Mouse (Mus musculus) ovary, adult 18-20 months (tissue): ENCODE measurements at regions not wholly inside any gene's neighbourhood (a gene's known extent, or its start where the extent isn't known, plus 50 kb on each side); places are given as distances from the start of the nearest gene placed in this dataset.
"Not testable (repeated sequence)": the region's sequence is repeated elsewhere in the genome, so short reads cannot be mapped to it uniquely, and the experiment has no call there.

ENCODE experiments used
- DNase-seq: peaks from one replicate; pipeline ENCODE4 v3.0.0; 2022; ENCODE audit warnings: low spot score, mixed read lengths

DNA sequence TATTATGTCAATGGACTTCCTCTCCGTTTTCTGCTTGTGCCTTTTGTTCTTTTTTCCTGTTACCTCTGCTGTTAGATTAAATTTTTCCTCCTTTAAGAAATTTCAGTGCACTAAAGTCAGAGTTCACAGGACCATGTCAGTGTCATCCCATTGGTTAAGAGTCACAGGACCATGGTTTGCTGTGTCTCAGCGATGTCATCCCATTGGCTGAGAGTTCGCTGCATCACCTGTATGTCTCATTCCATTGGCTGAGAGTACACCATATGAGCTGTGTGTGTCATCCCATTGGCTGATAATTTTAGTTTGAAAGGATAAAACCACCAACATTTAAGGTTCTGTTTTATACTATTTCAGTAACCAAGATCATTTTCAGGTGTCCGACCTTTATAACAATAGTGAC is 50.7 kb upstream of the Jade1 start:
- DNase-seq, result no peak

DNA sequence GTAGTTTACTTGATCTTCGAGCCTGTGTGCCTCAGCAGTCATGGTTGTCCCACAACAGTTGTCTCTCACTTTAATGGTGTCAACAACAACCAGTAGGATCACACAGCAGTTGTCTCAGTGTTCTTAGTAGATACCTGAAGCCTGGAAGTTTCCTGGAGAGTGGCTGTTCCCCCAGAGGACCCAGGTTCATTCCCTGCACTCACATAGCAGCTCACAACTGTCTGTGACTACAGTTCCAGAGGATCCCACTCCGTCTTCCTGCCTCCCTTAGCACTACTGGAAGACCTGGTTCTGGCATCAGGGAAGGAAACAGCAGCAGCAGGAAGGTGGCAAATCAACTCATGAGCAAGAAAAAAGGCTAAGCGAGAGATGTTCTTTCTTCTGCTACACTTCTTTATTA is 53.4 kb upstream of the Jade1 start:
- no peak for DNase-seq

DNA sequence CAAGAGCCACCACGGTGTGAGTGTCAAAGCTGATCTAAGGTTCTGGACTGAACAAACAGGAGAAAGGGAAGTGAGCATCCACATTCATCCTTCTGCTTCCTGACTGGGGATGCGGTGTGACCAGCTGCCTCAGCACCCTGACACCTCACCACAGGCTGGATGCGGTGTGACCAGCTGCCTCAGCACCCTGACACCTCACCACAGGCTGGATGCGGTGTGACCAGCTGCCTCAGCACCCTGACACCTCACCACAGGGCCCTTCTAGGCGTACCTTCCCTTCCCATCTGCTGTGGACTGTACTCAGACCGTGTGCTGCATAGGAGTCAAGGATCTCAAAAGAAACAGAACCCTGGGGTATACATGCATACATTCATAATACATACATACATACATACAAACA is 53.9 kb upstream of the Jade1 start:
- DNase-seq, result not testable (repeated sequence)

GRCm38 (mm10) chr3:41501124-41501523 is 54.4 kb upstream of the Jade1 start:
- DNase-seq, result no peak

DNA sequence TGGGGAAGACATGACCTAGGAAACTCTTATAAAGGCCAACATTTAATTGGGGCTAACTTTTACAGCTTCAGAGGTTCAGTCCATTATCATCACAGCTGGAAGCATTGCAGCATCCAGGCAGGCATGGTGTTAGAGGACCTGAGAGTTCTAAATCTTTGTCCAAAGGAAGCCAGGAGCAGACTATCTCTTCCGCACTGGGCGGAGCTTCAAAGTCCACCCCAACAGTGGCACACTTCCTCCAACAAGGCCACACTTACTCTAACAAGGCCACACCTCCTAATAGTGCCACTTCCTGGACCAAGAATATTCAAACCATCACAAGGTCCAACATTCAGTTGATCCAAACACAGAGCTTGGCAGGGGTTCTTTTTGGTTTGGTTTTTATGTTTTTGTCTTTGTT is 55.9 kb upstream of the Jade1 start:
- no peak for DNase-seq

- no peak for DNase-seq
Observed at GRCm38 (mm10) chr3:41498791-41499190, 56.7 kb upstream of the Jade1 start.

GRCm38 (mm10) chr3:41497771-41498170 is 57.8 kb upstream of the Jade1 start:
- DNase-seq, result no peak

GRCm38 (mm10) chr3:41496931-41497710 is 58.4 kb upstream of the Jade1 start:
- DNase-seq, result no peak

GRCm38 (mm10) chr3:41495893-41496292 is 59.6 kb upstream of the Jade1 start:
- no peak for DNase-seq

DNA sequence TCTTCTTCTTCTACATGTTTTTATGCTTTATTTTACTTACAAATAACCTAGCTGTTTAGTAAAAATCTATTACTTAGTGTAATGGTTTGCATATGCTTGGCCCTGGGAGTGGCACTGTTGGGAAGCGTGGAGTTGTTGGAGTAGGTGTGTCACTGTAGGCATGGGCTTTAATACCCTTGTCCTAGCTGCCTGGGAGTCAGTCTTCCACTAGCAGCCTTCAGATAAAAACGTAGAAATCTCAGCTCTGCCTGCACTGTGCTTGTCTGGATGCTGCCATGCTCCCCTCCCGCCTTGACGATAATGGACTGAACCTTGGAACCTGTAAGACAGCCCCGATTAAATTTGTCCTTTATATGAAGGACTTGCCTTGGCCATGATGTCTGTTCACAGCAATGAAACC is 60.4 kb upstream of the Jade1 start:
- DNase-seq, result no peak

DNA sequence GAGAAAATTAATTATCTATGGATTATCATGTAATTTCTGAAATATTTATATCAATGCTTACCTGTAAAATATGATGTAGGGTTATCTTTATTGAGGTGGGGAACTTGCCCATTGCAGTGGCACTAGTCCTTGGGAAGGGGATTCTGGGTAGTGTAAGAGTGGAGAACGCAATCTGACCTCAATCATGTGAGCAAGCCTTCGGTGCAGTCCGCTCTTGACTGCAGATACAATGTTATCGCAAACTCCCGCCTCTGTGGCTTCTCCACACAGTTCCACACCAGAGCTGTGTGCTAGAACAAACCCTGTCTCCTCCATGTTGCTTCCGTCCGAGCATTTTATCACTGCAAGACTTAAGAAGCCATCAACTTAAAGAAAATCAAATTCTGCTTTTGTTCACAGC is 62.1 kb upstream of the Jade1 start:
- no peak for DNase-seq

GRCm38 (mm10) chr3:41492727-41493392 is 62.7 kb upstream of the Jade1 start:
- DNase-seq, result no peak

DNA sequence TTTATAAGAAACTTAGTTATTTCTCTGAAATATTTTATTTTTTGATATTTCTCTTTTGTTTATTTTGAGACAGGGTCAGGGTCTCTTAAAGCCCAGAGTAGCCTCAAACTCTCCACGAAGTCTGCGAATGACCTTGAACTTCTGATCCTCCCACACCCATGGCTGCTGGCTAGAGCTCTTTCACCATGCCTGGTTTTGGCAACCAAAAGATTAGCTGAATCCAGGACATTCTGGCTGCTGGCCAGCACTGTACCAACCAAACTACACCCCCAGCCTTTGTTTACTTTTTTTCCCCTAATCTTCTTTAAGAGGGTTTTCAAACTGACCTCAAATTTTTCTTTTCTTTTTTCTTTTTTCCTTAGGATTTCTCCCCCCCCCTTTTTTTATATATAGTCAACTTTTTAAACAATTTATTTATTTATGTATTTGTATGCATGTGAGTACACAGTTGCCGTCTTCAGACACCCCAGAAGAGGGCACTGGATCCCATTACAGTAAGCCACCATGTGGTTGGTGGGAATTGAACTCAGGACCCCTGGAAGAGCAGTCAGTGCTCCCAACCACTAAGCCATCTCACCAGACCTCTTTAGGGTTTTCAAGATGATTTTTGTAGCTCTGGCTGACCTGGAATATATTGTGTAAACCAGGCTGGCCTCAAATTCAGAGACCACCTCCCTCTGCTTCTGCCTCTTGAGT is 63.4 kb upstream of the Jade1 start:
- DNase-seq, result peak; percentile 59

DNA sequence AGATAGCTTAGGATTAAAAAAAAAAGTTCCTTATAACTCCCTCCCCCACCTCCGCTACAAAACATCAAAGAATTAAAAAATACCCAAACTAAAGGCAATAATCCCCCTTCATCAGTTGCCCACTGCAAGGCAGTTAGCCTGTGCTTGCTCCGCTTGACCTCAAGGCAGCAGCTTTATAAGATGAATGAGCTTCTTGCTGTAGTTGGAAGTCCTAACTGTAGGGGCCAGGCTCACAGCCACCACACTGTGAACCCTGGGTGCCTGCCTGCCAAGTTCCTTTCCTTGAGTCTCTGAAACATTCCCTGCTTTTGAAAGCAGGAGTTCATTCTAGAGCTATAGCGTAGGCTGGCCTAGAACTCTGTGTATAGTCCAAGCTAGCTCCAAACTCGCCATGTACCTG is 64.3 kb upstream of the Jade1 start:
- no peak for DNase-seq

- DNase-seq, result no peak
Observed at GRCm38 (mm10) chr3:41489998-41490397, 65.5 kb upstream of the Jade1 start.

DNA sequence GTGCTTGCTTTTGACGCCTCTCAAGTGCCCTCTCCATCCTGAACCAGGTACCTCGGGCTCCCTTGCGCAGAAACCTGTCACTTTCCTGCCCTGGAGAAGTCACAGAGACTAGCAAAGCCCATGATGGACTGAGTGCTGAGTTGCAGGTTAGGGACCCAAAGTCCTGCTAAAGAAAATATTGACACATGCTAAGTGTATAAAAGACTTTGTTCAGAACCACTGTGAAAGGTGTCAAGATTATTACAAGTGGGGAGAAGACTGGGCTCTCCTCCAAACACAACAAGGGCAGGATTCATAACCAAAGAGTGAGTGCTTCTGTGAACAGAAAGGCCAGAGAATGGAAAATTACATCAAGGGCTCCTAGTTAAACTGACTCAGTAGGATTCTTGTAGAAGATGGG is 66.0 kb upstream of the Jade1 start:
- DNase-seq, result no peak

GRCm38 (mm10) chr3:41488229-41488774 is 67.2 kb upstream of the Jade1 start:
- no peak for DNase-seq

GRCm38 (mm10) chr3:41484920-41485319 is 70.6 kb upstream of the Jade1 start:
- no peak for DNase-seq

DNA sequence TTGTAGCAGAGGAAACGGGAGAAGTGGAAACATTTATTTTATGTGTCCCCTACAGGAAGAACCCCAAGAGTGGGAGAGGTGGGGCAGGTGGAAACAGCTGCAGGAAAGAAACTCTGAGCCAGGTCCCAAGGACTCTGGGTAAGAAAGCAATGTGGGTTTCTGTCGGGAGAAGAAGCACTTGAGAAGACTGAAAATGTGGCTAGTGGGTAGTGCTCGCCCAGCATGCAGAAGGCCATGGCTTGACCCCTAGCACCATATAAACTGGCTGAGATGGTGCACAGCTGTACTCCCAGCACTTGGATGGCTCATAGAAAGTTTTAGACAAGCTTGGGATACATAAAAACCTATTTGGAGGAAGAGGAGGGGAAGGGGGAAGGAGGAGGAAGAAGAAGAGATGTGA is 71.9 kb upstream of the Jade1 start:
- no peak for DNase-seq

GRCm38 (mm10) chr3:41482881-41483494 is 72.5 kb upstream of the Jade1 start:
- no peak for DNase-seq

- DNase-seq, result no peak
Observed at GRCm38 (mm10) chr3:41480186-41480585, 75.3 kb upstream of the Jade1 start.

DNA sequence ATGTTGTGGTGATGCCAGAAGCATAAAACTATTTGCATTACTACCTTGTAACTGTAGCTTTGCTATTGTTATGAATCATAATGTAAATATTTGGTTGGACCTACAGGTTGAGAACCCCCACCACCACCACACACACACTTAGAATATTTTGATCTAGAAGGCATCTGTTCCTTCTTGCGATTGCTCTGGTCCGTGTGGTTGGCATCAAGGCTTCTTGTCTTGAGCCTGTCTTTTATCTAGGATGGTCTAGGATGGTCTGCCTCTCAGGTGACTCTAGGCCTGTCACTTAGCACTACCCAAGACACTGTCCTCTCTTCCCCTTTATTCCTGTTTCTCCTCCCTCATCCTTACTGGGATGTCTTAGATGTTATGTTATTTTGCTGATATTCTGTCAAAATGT is 76.6 kb upstream of the Jade1 start:
- DNase-seq, result no peak
